Mouse (Mus musculus) kidney, embryonic 16.5 days (tissue): ENCODE data around the gene Polr2j. TPM values are rescaled to one million over a fixed set of nuclear protein-coding genes. Genes with fewer than 3 reads are reported as not detected.
A peak's percentile ranks its signal among the peaks of the same experiment; 100 is the strongest.
"Not testable (repeated sequence)": the region's sequence is repeated elsewhere in the genome, so short reads cannot be mapped to it uniquely, and the experiment has no call there.

ENCODE experiments used
- ATAC-seq: fragments of 200-750 bp; cut with Nextera tagmentation; 2 replicates; pipeline ENCODE4 v1.8.0; 2017; ENCODE audit warnings: moderate TSS enrichment; ENCODE audit not compliant: low FRiP score, low TSS enrichment
- H3K27ac ChIP-seq: fragments of 300-500 bp; sonication (generic); 2 replicates; pipeline ENCODE4 v1.5.1; 2014; ENCODE audit warnings: low read length
- H3K27me3 ChIP-seq: fragments of 300-500 bp; sonication (generic); 2 replicates; pipeline ENCODE4 v1.6.1; 2014; ENCODE audit warnings: low read length, control low read depth, mixed read lengths; ENCODE audit not compliant: insufficient read depth
- H3K36me3 ChIP-seq: fragments of 300-500 bp; sonication (generic); 2 replicates; pipeline ENCODE4 v1.6.1; 2014; ENCODE audit warnings: low read length, control low read depth, mixed read lengths; ENCODE audit not compliant: insufficient read depth
- H3K4me1 ChIP-seq: fragments of 300-500 bp; sonication (generic); 2 replicates; pipeline ENCODE4 v1.6.1; 2014; ENCODE audit warnings: low read length, control low read depth, mixed read lengths; ENCODE audit not compliant: insufficient read depth
- H3K4me2 ChIP-seq: fragments of 300-500 bp; sonication (generic); replicated peaks from 2 replicates; pipeline ENCODE4 v1.6.1; 2014; ENCODE audit warnings: low read depth, low read length
- H3K4me3 ChIP-seq: fragments of 300-500 bp; sonication (generic); 2 replicates; pipeline ENCODE4 v1.5.1; 2014; ENCODE audit warnings: mild to moderate bottlenecking, low read length
- H3K9ac ChIP-seq: fragments of 300-500 bp; sonication (generic); replicated peaks from 2 replicates; pipeline ENCODE4 v1.6.1; 2014; ENCODE audit warnings: low read length
- H3K9me3 ChIP-seq: fragments of 300-500 bp; sonication (generic); 2 replicates; pipeline ENCODE4 v1.6.1; 2016; ENCODE audit warnings: low read length, control low read depth
- WGBS: fragments of 180-500 bp; shearing (Covaris S2); extraction: QIAGEN DNeasy Blood & Tissue Kit; methylation state at CpG from one replicate; pipeline ENCODE4 v1.1.7; 2014; 5-methylcytosine and 5-hydroxymethylcytosine counted together
- polyA plus RNA-seq: library from polyadenylated mRNA; unstranded; fragments of >200 nt; fragmentation: Nextera tagmentation; extraction: Ambion mirVana; gene quantifications from 2 replicates; pipeline ENCODE4 v1.2.1, GENCODE M21; 2015

The Polr2j gene
- polyA plus RNA-seq, 1 experiment from 2014 or later: 243 TPM

GRCm38 (mm10) chr5:136104511-136104910, 11.9 kb upstream of the Polr2j start:
- Histone ChIP-seq H3K4me1 (0 out of 2 replicates have a peak, but pooled peaks cover 4% of the 10 kb centered on the region), H3K9ac (no peak overlapping the region), H3K4me2 (no peak overlapping the region), H3K27ac (no peak overlapping the region), H3K36me3 (0 out of 2 replicates have a peak, but pooled peaks cover 6% of the 10 kb centered on the region), H3K27me3 (no peaks in the 10 kb centered on the region), H3K4me3 (no peak overlapping the region), H3K9me3 (peaks cover 4% of the 10 kb centered on the region; the same call in 1 of the 2 replicates)
- WGBS: 92% methylated on average over 5 of the region's 5 CpGs
- ATAC-seq: no peak

GRCm38 (mm10) chr5:136108486-136108885, 7.9 kb upstream of the Polr2j start:
- ATAC-seq: no peak
- Histone ChIP-seq H3K4me1 (no peaks in the 10 kb centered on the region), H3K27me3 (no peaks in the 10 kb centered on the region), H3K4me3 (no peak overlapping the region), H3K4me2 (no peak overlapping the region), H3K9me3 (peaks cover 4% of the 10 kb centered on the region; the same call in 1 of the 2 replicates), H3K27ac (no peak overlapping the region), H3K9ac (no peak overlapping the region), H3K36me3 (0 out of 2 replicates have a peak, but pooled peaks cover 6% of the 10 kb centered on the region)
- 34% methylated on average over 2 of the region's 2 CpGs for WGBS

GRCm38 (mm10) chr5:136109042-136109441, 7.4 kb upstream of the Polr2j start:
- peaks cover 4% of the 10 kb centered on the region; the same call in 1 of the 2 replicates for H3K9me3 ChIP-seq
- H3K4me1 ChIP-seq: no peaks in the 10 kb centered on the region
- H3K4me3 ChIP-seq: no peak overlapping the region
- H3K9ac ChIP-seq: no peak overlapping the region
- H3K27ac ChIP-seq: no peak overlapping the region
- 0 out of 2 replicates have a peak, but pooled peaks cover 5% of the 10 kb centered on the region for H3K36me3 ChIP-seq
- no peak overlapping the region for H3K4me2 ChIP-seq
- 74% methylated on average over 3 of the region's 3 CpGs for WGBS
- H3K27me3 ChIP-seq: no peaks in the 10 kb centered on the region
- ATAC-seq: no peak

- H3K4me1 ChIP-seq: peaks cover 20% of the 10 kb centered on the region
- H3K4me3 ChIP-seq, ATAC-seq, H3K9ac ChIP-seq, H3K9me3 ChIP-seq, H3K4me2 ChIP-seq, H3K36me3 ChIP-seq, H3K27ac ChIP-seq, H3K27me3 ChIP-seq: not testable (repeated sequence)
- 27% methylated on average over 3 of the region's 4 CpGs for WGBS
Observed at GRCm38 (mm10) chr5:136113546-136113945, 2.9 kb upstream of the Polr2j start.

GRCm38 (mm10) chr5:136116784-136117112, 317 bp downstream of the Polr2j start:
- WGBS: under 1% methylated on average over 22 of the region's 22 CpGs
- peaks cover 22% of the 10 kb centered on the region for H3K36me3 ChIP-seq
- H3K27me3 ChIP-seq: no peaks in the 10 kb centered on the region
- no peaks in the 10 kb centered on the region for H3K9me3 ChIP-seq
- H3K27ac ChIP-seq: 0 out of 2 replicates have a peak overlapping the region, but pooled peaks have one; percentile 58
- peaks cover 20% of the 10 kb centered on the region for H3K4me1 ChIP-seq
- peak overlapping the region; percentile 99 for H3K4me3 ChIP-seq
- peak overlapping the region; percentile 88 for H3K9ac ChIP-seq
- ATAC-seq: peak; percentile 62
- peak overlapping the region; percentile 90 for H3K4me2 ChIP-seq

- H3K27ac ChIP-seq: no peak overlapping the region
Observed at GRCm38 (mm10) chr5:136122165-136122564, 5.7 kb downstream of the Polr2j start.

GRCm38 (mm10) chr5:136135571-136136291, 19.3 kb downstream of the Polr2j start, which contains the start of the genes Lrwd1 and Alkbh4:
TSS of gene Lrwd1 (minus strand) at chr5:136136074.
TSS of gene Alkbh4 (plus strand) at chr5:136136146.
- no peaks in the 10 kb centered on the region for H3K9me3 ChIP-seq
- no peaks in the 10 kb centered on the region for H3K27me3 ChIP-seq
- peak within 1 kb of the TSS; percentile 91 for H3K4me3 ChIP-seq
- H3K9ac ChIP-seq: peak within 1 kb of the TSS; percentile 84
- H3K4me2 ChIP-seq: peak within 1 kb of the TSS; percentile 77
- peak; percentile 93 for ATAC-seq
- H3K27ac ChIP-seq: peak within 1 kb of the TSS; percentile 77
- H3K4me1 ChIP-seq: peaks cover 16% of the 10 kb centered on the region
- under 1% methylated on average over 60 of the region's 60 CpGs for whole genome bisulfite sequencing
- H3K36me3 ChIP-seq: peaks cover 21% of the 10 kb centered on the region

More at GRCm38 (mm10) chr5:136122165-136122564, 5.7 kb downstream of the Polr2j start:
- ATAC-seq: no peak
- Histone ChIP-seq H3K27me3 (no peaks in the 10 kb centered on the region), H3K4me2 (no peak overlapping the region), H3K4me3 (no peak overlapping the region), H3K36me3 (peaks cover 62% of the 10 kb centered on the region), H3K9me3 (no peaks in the 10 kb centered on the region), H3K9ac (no peak overlapping the region), H3K4me1 (peaks cover 11% of the 10 kb centered on the region)
- 84% methylated on average over 10 of the region's 10 CpGs for WGBS

GRCm38 (mm10) chr5:136136292-136136990, 20.0 kb downstream of the Polr2j start:
- H3K4me3 ChIP-seq: peak overlapping the region; percentile 91
- no peaks in the 10 kb centered on the region for H3K9me3 ChIP-seq
- H3K27ac ChIP-seq: peak overlapping the region; percentile 77
- peaks cover 16% of the 10 kb centered on the region for H3K4me1 ChIP-seq
- H3K36me3 ChIP-seq: peaks cover 24% of the 10 kb centered on the region
- peak overlapping the region; percentile 77 for H3K4me2 ChIP-seq
- peak overlapping the region; percentile 84 for H3K9ac ChIP-seq
- H3K27me3 ChIP-seq: no peaks in the 10 kb centered on the region
- WGBS: 5% methylated on average over 20 of the region's 20 CpGs
- peak; percentile 29; the same call in 1 of the 2 replicates for ATAC-seq

- WGBS: 81% methylated on average over 13 of the region's 13 CpGs
- ATAC-seq: no peak
- peaks cover 3% of the 10 kb centered on the region; the same call in 1 of the 2 replicates for H3K9me3 ChIP-seq
- H3K4me1 ChIP-seq: peaks cover 16% of the 10 kb centered on the region
- no peak overlapping the region for H3K4me2 ChIP-seq
- H3K27me3 ChIP-seq: no peaks in the 10 kb centered on the region
- no peak overlapping the region for H3K9ac ChIP-seq
- H3K27ac ChIP-seq: no peak overlapping the region
- H3K36me3 ChIP-seq: peaks cover 29% of the 10 kb centered on the region
- no peak overlapping the region for H3K4me3 ChIP-seq
Observed at GRCm38 (mm10) chr5:136137658-136138274, 21.3 kb downstream of the Polr2j start.
